Mouse (Mus musculus): ENCODE measurements around the gene Trp63. TPM values are rescaled to one million over a fixed set of nuclear protein-coding genes. Genes with fewer than 3 reads are reported as not detected.

Gene Trp63
- total and polyA plus RNA-seq, 2 experiments from 2014 or later: 0.05 to 0.11 TPM

GRCm38 (mm10) chr16:25860731-25861505, 177.4 kb downstream of the Trp63 start:
- Histone ChIP-seq H3K4me1 (ENCODE audit: insufficient read depth, low read length) (no peaks in the 10 kb centered on the region), H3K4me2 (ENCODE audit: low read depth, low read length) (no peak overlapping the region), H3K9ac (replicated peaks; ENCODE audit: low read length) (no peak overlapping the region), H3K27ac (no peak overlapping the region), H3K36me3 (ENCODE audit: insufficient read depth, low read length) (no peaks in the 10 kb centered on the region), H3K4me3 (ENCODE audit: low read length) (no peak overlapping the region), H3K27me3 (ENCODE audit: insufficient read depth, low read length) (no peaks in the 10 kb centered on the region), H3K9me3 (ENCODE audit: low read length) (no peaks in the 10 kb centered on the region)
- DNase-seq (ENCODE audit: low spot score) (no peak), ATAC-seq (no peak)
- no peak for TF ChIP-seq CTCF (IDR thresholded peaks at IDR 0.05; ENCODE audit: low read depth)
- WGBS: 88% methylated on average over 8 of the region's 8 CpGs

- TF ChIP-seq CTCF (IDR thresholded peaks at IDR 0.05; ENCODE audit: low read depth): no peak
- Histone ChIP-seq H3K27me3 (ENCODE audit: insufficient read depth, low read length) (no peaks in the 10 kb centered on the region), H3K4me2 (ENCODE audit: low read depth, low read length) (no peak overlapping the region), H3K36me3 (ENCODE audit: insufficient read depth, low read length) (no peaks in the 10 kb centered on the region), H3K4me1 (ENCODE audit: insufficient read depth, low read length) (no peaks in the 10 kb centered on the region), H3K27ac (no peak overlapping the region), H3K9me3 (ENCODE audit: low read length) (no peaks in the 10 kb centered on the region), H3K4me3 (ENCODE audit: low read length) (no peak overlapping the region), H3K9ac (replicated peaks; ENCODE audit: low read length) (no peak overlapping the region)
- WGBS: 39% methylated on average over 7 of the region's 7 CpGs
- DNase-seq (ENCODE audit: low spot score): peak; percentile 6
- no peak for ATAC-seq
These were observed 181.7 kb downstream of the Trp63 start for GRCm38 (mm10) chr16:25865096-25865869.

GRCm38 (mm10) chr16:25871503-25871902, 187.9 kb downstream of the Trp63 start:
- ATAC-seq: no peak
- TF ChIP-seq CTCF (IDR thresholded peaks at IDR 0.05; ENCODE audit: low read depth): no peak
- no peak overlapping the region for H3K4me2 ChIP-seq (ENCODE audit: low read depth, low read length)
- no peak overlapping the region for H3K4me3 ChIP-seq (ENCODE audit: low read length)
- WGBS: 89% methylated on average over 1 of the region's 1 CpGs
- no peaks in the 10 kb centered on the region for H3K27me3 ChIP-seq (ENCODE audit: insufficient read depth, low read length)
- H3K36me3 ChIP-seq (ENCODE audit: insufficient read depth, low read length): no peaks in the 10 kb centered on the region
- DNase-seq (ENCODE audit: low spot score): no peak
- no peaks in the 10 kb centered on the region for H3K4me1 ChIP-seq (ENCODE audit: insufficient read depth, low read length)
- no peaks in the 10 kb centered on the region for H3K9me3 ChIP-seq (ENCODE audit: low read length)
- no peak overlapping the region for H3K27ac ChIP-seq
- H3K9ac ChIP-seq (replicated peaks; ENCODE audit: low read length): no peak overlapping the region

- Histone ChIP-seq H3K27me3 (ENCODE audit: insufficient read depth, low read length) (no peaks in the 10 kb centered on the region), H3K4me3 (ENCODE audit: low read length) (no peak overlapping the region), H3K9me3 (ENCODE audit: low read length) (no peaks in the 10 kb centered on the region), H3K9ac (replicated peaks; ENCODE audit: low read length) (no peak overlapping the region), H3K36me3 (ENCODE audit: insufficient read depth, low read length) (no peaks in the 10 kb centered on the region), H3K27ac (no peak overlapping the region), H3K4me1 (ENCODE audit: insufficient read depth, low read length) (no peaks in the 10 kb centered on the region), H3K4me2 (ENCODE audit: low read depth, low read length) (no peak overlapping the region)
- no peak for TF ChIP-seq CTCF (IDR thresholded peaks at IDR 0.05; ENCODE audit: low read depth)
- ATAC-seq: no peak
- DNase-seq (ENCODE audit: low spot score): no peak
- 79% methylated on average over 2 of the region's 2 CpGs for WGBS
These were observed 192.1 kb downstream of the Trp63 start for GRCm38 (mm10) chr16:25875681-25876080.

GRCm38 (mm10) chr16:25877416-25877965, 193.9 kb downstream of the Trp63 start:
- H3K27ac ChIP-seq: no peak overlapping the region
- DNase-seq (ENCODE audit: low spot score) (no peak), ATAC-seq (no peak)
- H3K9ac ChIP-seq (replicated peaks; ENCODE audit: low read length): no peak overlapping the region
- no peak overlapping the region for H3K4me3 ChIP-seq (ENCODE audit: low read length)
- TF ChIP-seq CTCF (IDR thresholded peaks at IDR 0.05; ENCODE audit: low read depth): no peak
- no peak overlapping the region for H3K4me2 ChIP-seq (ENCODE audit: low read depth, low read length)
- H3K36me3 ChIP-seq (ENCODE audit: insufficient read depth, low read length): no peaks in the 10 kb centered on the region
- no peaks in the 10 kb centered on the region for H3K9me3 ChIP-seq (ENCODE audit: low read length)
- no peaks in the 10 kb centered on the region for H3K27me3 ChIP-seq (ENCODE audit: insufficient read depth, low read length)
- no peaks in the 10 kb centered on the region for H3K4me1 ChIP-seq (ENCODE audit: insufficient read depth, low read length)
- 81% methylated on average over 7 of the region's 7 CpGs for WGBS

- ATAC-seq (no peak), DNase-seq (ENCODE audit: low spot score) (no peak)
- H3K27me3 ChIP-seq (ENCODE audit: insufficient read depth, low read length): no peaks in the 10 kb centered on the region
- no peak overlapping the region for H3K4me2 ChIP-seq (ENCODE audit: low read depth, low read length)
- H3K9me3 ChIP-seq (ENCODE audit: low read length): no peaks in the 10 kb centered on the region
- no peak for TF ChIP-seq CTCF (IDR thresholded peaks at IDR 0.05; ENCODE audit: low read depth)
- no peak overlapping the region for H3K4me3 ChIP-seq (ENCODE audit: low read length)
- no peak overlapping the region for H3K27ac ChIP-seq
- H3K36me3 ChIP-seq (ENCODE audit: insufficient read depth, low read length): no peaks in the 10 kb centered on the region
- H3K9ac ChIP-seq (replicated peaks; ENCODE audit: low read length): no peak overlapping the region
- no peaks in the 10 kb centered on the region for H3K4me1 ChIP-seq (ENCODE audit: insufficient read depth, low read length)
These were observed 194.6 kb downstream of the Trp63 start for GRCm38 (mm10) chr16:25878116-25878515.
